Mouse (Mus musculus) spleen, adult 2 months (tissue): ENCODE measurements at regions not wholly inside any gene's neighbourhood (a gene's known extent, or its start where the extent isn't known, plus 50 kb on each side); places are given as distances from the start of the nearest gene placed in this dataset.

ENCODE experiments used
- DNase-seq, 2 experiments: peaks; one replicate each; pipeline versions ENCODE4 v3.0.0 to v3.0.0-alpha.2; 2012 to 2021; ENCODE audit warnings: low spot score in 2 of 2, low read depth in 1 of 2
- H3K27ac ChIP-seq: fragments of 200-500 bp; 2 replicates; pipeline ENCODE4 v1.5.1; 2012; ENCODE audit warnings: low read length, inconsistent platforms; ENCODE audit not compliant: insufficient read depth
- H3K27me3 ChIP-seq: fragments of 200-500 bp; 2 replicates; pipeline ENCODE4 v1.6.1; 2012; ENCODE audit warnings: mild to moderate bottlenecking, moderate library complexity, low read length, inconsistent platforms; ENCODE audit not compliant: control insufficient read depth, insufficient read depth
- H3K36me3 ChIP-seq: fragments of 200-500 bp; 2 replicates; pipeline ENCODE4 v1.6.1; 2012; ENCODE audit warnings: mild to moderate bottlenecking, low read length, inconsistent platforms; ENCODE audit not compliant: control insufficient read depth, insufficient read depth
- H3K4me1 ChIP-seq: fragments of 200-500 bp; 2 replicates; pipeline ENCODE4 v1.6.1; 2011; ENCODE audit warnings: inconsistent platforms; ENCODE audit not compliant: control insufficient read depth, insufficient read depth, insufficient read length
- H3K4me3 ChIP-seq: fragments of 200-500 bp; 2 replicates; pipeline ENCODE4 v1.5.1; 2011; ENCODE audit warnings: mild to moderate bottlenecking, inconsistent platforms; ENCODE audit not compliant: insufficient read depth, insufficient read length; ENCODE audit errors: extremely low read depth
- CTCF ChIP-seq: fragments of 200-500 bp; IDR thresholded peaks from 2 replicates; pipeline ENCODE4 v1.5.1; 2011; ENCODE audit warnings: mild to moderate bottlenecking, inconsistent platforms; ENCODE audit not compliant: insufficient read depth, insufficient read length, insufficient replicate concordance; ENCODE audit errors: extremely low read depth
- POLR2A ChIP-seq: fragments of 200-500 bp; IDR thresholded peaks from 2 replicates; pipeline ENCODE4 v1.6.1; 2011; ENCODE audit warnings: low read depth, low read length, inconsistent platforms
- WGBS: fragments of 180-500 bp; shearing (Covaris S2); methylation state at CpG from one replicate; pipeline ENCODE4 v1.1.7; 2018; 5-methylcytosine and 5-hydroxymethylcytosine counted together

DNA sequence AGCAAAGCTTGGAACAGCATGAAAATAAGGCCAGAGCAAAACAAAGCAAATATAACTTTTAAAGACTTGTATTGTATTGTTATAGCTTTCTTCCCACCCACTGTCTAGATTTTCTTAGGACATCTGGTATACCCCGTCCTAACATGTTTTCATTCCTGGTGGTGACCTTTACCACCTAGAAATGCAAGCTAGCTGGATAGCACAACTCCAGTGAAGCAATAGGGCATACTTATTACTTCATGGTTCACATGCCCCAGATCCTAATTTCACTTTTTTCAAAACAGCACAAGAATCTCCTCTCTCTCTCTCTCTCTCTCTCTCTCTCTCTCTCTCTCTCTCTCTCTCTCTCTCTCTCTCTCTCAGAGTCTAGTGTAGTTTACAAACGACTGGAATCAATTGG is 672.5 kb downstream of the Zfp706 start:
- no peaks in the 10 kb centered on the region for H3K36me3 ChIP-seq
- no peak for DNase-seq
- H3K4me1 ChIP-seq = no peaks in the 10 kb centered on the region; the same call in none of the 2 replicates
- no peak overlapping the region for H3K4me3 ChIP-seq
- 78% methylated on average over 2 of the region's 2 CpGs for WGBS
- TF ChIP-seq CTCF = no peak
- TF ChIP-seq POLR2A = no peak
- H3K27me3 ChIP-seq = no peaks in the 10 kb centered on the region
- H3K27ac ChIP-seq = no peak overlapping the region

DNA sequence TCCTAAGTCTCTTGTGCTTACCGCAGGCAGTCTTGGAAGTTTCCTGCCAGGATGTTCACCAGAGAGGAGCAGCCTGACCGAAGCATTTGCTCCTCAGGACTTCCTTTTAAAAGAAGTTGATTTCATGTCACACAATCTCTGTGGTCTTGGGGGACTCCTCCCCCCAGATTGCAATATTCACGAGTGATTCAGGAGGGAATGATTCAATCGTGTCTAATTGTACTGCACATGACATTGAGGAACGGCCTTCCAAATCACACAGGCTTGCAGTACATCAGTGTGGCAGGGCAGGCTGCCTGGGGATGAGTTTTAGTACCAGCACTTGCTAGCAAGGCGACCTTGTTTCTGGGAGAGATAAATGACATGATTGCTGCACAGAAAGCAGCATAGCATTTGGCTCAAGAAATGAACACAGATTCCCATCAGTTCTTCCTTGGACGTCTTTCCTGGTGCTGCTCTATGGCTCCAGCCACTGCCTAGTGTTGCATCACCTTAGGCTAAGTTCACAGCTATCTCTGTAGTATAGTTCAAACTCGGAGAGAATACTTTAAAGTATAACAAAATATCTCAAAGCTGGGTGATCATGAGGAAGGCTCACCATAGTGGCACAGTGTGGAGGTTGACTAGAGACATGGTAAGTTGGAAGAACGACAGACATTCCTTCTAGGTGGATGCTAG is 673.0 kb downstream of the Zfp706 start:
- no peak overlapping the region for H3K27ac ChIP-seq
- H3K36me3 ChIP-seq = no peaks in the 10 kb centered on the region
- 40% methylated on average over 9 of the region's 9 CpGs for WGBS
- H3K4me3 ChIP-seq = no peak overlapping the region
- TF ChIP-seq CTCF = no peak
- no peak for TF ChIP-seq POLR2A
- DNase-seq = no peak
- no peaks in the 10 kb centered on the region; the same call in none of the 2 replicates for H3K4me1 ChIP-seq
- H3K27me3 ChIP-seq = no peaks in the 10 kb centered on the region

DNA sequence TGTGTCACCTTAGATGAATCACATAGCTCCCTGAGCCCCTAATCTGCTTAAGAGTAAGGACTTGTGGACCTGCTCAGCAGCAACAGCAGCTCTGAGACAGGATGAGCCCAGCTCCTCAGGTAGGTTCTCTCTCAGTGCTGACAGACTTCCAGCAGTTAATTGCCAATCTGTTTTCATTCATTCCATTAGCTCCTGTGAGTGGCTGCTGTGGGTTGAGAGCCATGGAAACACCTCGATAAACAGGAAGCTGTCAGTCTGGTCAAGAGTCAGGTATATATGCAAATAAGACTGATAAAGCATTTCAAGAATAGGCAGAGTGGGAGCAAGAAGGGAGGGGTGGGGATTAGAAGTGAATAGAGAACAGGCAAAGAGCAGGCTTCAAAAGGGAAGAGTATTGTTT is 673.7 kb downstream of the Zfp706 start:
- WGBS = 0% methylated on average over 1 of the region's 1 CpGs
- TF ChIP-seq CTCF (no peak), POLR2A (no peak)
- no peaks in the 10 kb centered on the region for H3K27me3 ChIP-seq

DNA sequence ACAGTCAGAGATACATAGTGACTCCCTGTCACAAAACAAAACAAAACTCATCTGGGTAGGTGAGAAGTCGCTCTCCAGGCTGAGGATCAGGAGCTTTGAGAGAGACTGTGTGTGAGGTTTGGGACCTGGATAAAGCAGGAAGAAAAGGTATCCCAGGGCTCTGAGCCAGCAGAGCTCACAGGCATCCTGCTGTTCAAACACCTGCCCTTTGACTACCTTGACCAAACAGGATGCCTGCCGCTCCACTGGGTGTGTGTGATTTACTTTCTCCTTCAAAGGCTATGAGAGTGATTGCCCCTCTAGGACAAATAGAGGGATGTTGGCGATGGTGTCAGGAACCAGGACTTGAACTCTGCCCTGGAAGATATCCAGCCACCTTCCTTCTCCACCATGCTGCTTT is 674.3 kb downstream of the Zfp706 start:
- no peak for DNase-seq
- no peak overlapping the region for H3K27ac ChIP-seq
- 78% methylated on average over 3 of the region's 3 CpGs for WGBS

More for the DNA sequence above, 673.7 kb downstream of the Zfp706 start:
- Histone ChIP-seq H3K4me1 (no peaks in the 10 kb centered on the region; the same call in none of the 2 replicates), H3K36me3 (no peaks in the 10 kb centered on the region), H3K27ac (no peak overlapping the region), H3K4me3 (no peak overlapping the region)
- no peak for DNase-seq

More for the DNA sequence above, 674.3 kb downstream of the Zfp706 start:
- TF ChIP-seq POLR2A (no peak), CTCF (no peak)
- Histone ChIP-seq H3K4me1 (no peaks in the 10 kb centered on the region; the same call in none of the 2 replicates), H3K4me3 (no peak overlapping the region), H3K36me3 (no peaks in the 10 kb centered on the region), H3K27me3 (no peaks in the 10 kb centered on the region)
